Mouse (Mus musculus) liver, embryonic 14.5 days (tissue): ENCODE results near the gene Gcnt4. TPM values are rescaled to one million over a fixed set of nuclear protein-coding genes. Genes with fewer than 3 reads are reported as not detected.

ENCODE experiments used
- ATAC-seq: fragments of 200-750 bp; cut with Nextera tagmentation; 2 replicates; pipeline ENCODE4 v1.8.0; 2017; ENCODE audit warnings: moderate number of reproducible peaks, mild to moderate bottlenecking, moderate library complexity; ENCODE audit not compliant: insufficient read depth
- DNase-seq, 3 experiments: peaks; one replicate each; pipeline ENCODE4 v3.0.0-alpha.2; 2012 to 2013; ENCODE audit warnings: low read depth in 3 of 3, low spot score in 3 of 3
- H3K27ac ChIP-seq: fragments of 300-500 bp; sonication (generic); 2 replicates; pipeline ENCODE4 v1.5.1; 2014; ENCODE audit warnings: moderate library complexity, mild to moderate bottlenecking, control low read depth, inconsistent platforms
- H3K27me3 ChIP-seq: fragments of 300-500 bp; sonication (generic); 2 replicates; pipeline ENCODE4 v1.6.1; 2014; ENCODE audit warnings: mild to moderate bottlenecking, low read length, moderate library complexity; ENCODE audit not compliant: control insufficient read depth, insufficient read depth
- H3K36me3 ChIP-seq: fragments of 300-500 bp; sonication (generic); replicated peaks from 2 replicates; pipeline ENCODE4 v1.6.1; 2014; ENCODE audit warnings: low read depth; ENCODE audit not compliant: control insufficient read depth, insufficient read depth
- H3K4me1 ChIP-seq, 2 experiments: fragments of 200-500 bp in 1 of 2; fragments of 300-500 bp in 1 of 2; sonication (generic) in 1 of 2; replicated peaks; 2 replicates each; pipeline ENCODE4 v1.6.1; 2012 to 2014; ENCODE audit warnings: antibody characterized with exemption in 1 of 2, inconsistent platforms in 1 of 2, low read length in 1 of 2; ENCODE audit not compliant: control insufficient read depth in 2 of 2, insufficient read depth in 2 of 2
- H3K4me2 ChIP-seq: fragments of 300-500 bp; sonication (generic); 2 replicates; pipeline ENCODE4 v1.6.1; 2014; ENCODE audit warnings: low read depth, mild to moderate bottlenecking, control low read depth, moderate library complexity
- H3K4me3 ChIP-seq, 2 experiments: fragments of 200-500 bp in 1 of 2; fragments of 300-500 bp in 1 of 2; sonication (generic) in 1 of 2; 2 replicates each; pipeline ENCODE4 v1.5.1; 2012 to 2014; ENCODE audit warnings: low read depth in 2 of 2, low read length in 2 of 2, mild to moderate bottlenecking in 2 of 2, control low read depth in 1 of 2, inconsistent platforms in 1 of 2, moderate library complexity in 1 of 2; ENCODE audit not compliant: insufficient read depth in 1 of 2
- H3K9ac ChIP-seq: fragments of 300-500 bp; sonication (generic); replicated peaks from 2 replicates; pipeline ENCODE4 v1.6.1; 2014; ENCODE audit warnings: mild to moderate bottlenecking, control low read depth, moderate library complexity
- H3K9me3 ChIP-seq: fragments of 300-500 bp; sonication (generic); 2 replicates; pipeline ENCODE4 v1.6.1; 2016; ENCODE audit warnings: low read length, mixed read lengths; ENCODE audit not compliant: control insufficient read depth
- CTCF ChIP-seq: IDR thresholded peaks from 2 replicates; pipeline ENCODE4 v1.5.1; 2016; ENCODE audit warnings: antibody characterized with exemption, low read depth, control low read depth
- EP300 ChIP-seq: IDR thresholded peaks from 2 replicates; pipeline ENCODE4 v1.6.1; 2016; ENCODE audit warnings: antibody characterized with exemption, low read depth
- WGBS: fragments of 180-500 bp; shearing (Covaris S2); extraction: QIAGEN DNeasy Blood & Tissue Kit; methylation state at CpG from one replicate; pipeline ENCODE4 v1.1.7; 2014; ENCODE audit not compliant: insufficient replicate concordance; 5-methylcytosine and 5-hydroxymethylcytosine counted together
- polyA plus RNA-seq, 2 experiments: library from polyadenylated mRNA; depleted of rRNA in 1 of 2; stranded (reverse) in 1 of 2; unstranded in 1 of 2; fragments of >200 nt; fragmentation: Nextera tagmentation in 1 of 2; extraction: Ambion mirVana in 1 of 2; gene quantifications; 2 replicates each; pipeline versions ENCODE4 v1.2.1 to v1.2.3; 2012 to 2014

Gcnt4 gene
- polyA plus RNA-seq, 2 experiments: 0.29 to 0.86 TPM

DNA sequence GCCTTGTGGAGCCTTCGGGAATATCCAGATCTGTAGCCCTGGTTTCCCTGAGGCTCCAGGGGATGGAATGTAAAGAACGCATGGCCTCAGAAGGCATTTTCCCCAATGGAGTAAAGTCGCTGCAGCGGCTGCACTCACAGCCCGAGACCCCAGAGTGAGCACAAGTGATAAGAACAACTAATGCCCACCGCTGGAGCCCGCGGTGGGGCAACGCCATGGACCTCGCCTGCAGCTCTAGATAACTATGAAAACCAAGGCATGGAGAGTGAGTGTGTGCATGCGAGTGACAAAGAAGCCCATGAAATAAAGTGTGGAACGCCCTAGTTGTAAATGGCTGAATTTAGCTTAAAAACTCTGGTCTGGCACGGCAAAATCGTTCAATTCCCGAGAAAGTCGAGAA lies 64.6 kb downstream of the Gcnt4 start:
- H3K9ac ChIP-seq: no peak overlapping the region
- DNase-seq (no peak), ATAC-seq (0 out of 2 replicates have a peak, but pooled peaks have one; percentile 37)
- no peak overlapping the region for H3K4me3 ChIP-seq
- WGBS: 44% methylated on average over 16 of the region's 16 CpGs
- no peaks in the 10 kb centered on the region for H3K36me3 ChIP-seq
- TF ChIP-seq CTCF: no peak
- TF ChIP-seq EP300: no peak
- peaks cover 15% of the 10 kb centered on the region for H3K27me3 ChIP-seq
- no peaks in the 10 kb centered on the region for H3K9me3 ChIP-seq
- peaks cover 0 to 11% of the 10 kb centered on the region in 2 experiments; a peak in 3 of 4 replicates for H3K4me1 ChIP-seq
- no peak overlapping the region for H3K27ac ChIP-seq
- no peak overlapping the region for H3K4me2 ChIP-seq

- no peak for TF ChIP-seq EP300
- no peak for TF ChIP-seq CTCF
- Histone ChIP-seq H3K9me3 (no peaks in the 10 kb centered on the region), H3K27me3 (peaks cover 13% of the 10 kb centered on the region), H3K36me3 (no peaks in the 10 kb centered on the region), H3K4me1 (peaks cover 0 to 10% of the 10 kb centered on the region in 2 experiments; a peak in 3 of 4 replicates), H3K9ac (no peak overlapping the region), H3K4me3 (no peak overlapping the region), H3K27ac (no peak overlapping the region), H3K4me2 (no peak overlapping the region)
- DNase-seq (no peak), ATAC-seq (no peak)
- WGBS: 56% methylated on average over 3 of the region's 3 CpGs
These were observed 65.6 kb downstream of the Gcnt4 start for GRCm38 (mm10) chr13:96990045-96990444.

DNA sequence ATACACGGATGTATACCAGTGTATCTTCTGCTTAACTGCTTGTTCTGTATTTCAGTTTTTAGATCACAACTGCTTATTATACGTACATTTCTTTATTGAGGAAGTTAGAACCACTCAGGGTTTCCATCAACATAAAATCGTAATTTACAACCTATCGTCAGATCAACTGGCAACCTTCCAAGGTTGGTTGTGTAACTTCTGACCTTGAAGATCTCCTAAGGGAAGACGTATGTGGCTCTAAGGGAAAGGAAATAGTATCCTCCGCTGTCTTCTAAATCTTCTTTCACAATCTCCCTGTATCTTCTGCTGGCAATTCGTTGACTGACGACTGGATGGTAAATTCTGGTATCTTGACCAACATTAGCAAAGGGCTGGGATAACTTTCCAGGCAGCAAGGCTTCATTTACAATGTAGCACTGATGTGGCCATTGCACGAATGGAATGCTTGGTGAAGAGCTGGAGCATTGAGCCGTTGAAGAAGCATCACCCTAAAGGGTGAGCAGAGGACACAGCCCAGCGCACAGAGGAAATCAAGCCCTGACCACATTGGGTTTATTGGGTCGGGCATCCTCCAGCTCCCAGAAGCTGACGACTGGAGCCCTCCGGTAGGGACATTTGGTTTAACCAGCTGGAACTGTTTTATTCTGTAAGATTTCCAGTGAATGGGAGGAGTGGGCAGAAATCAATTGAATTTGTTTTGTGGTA lies 66.2 kb downstream of the Gcnt4 start:
- H3K27ac ChIP-seq: no peak overlapping the region
- no peaks in the 10 kb centered on the region for H3K36me3 ChIP-seq
- no peaks in the 10 kb centered on the region for H3K9me3 ChIP-seq
- no peak for TF ChIP-seq CTCF
- no peak for TF ChIP-seq EP300
- H3K4me3 ChIP-seq: no peak overlapping the region
- 52% methylated on average over 14 of the region's 14 CpGs for WGBS
- DNase-seq (no peak), ATAC-seq (no peak)
- no peak overlapping the region for H3K4me2 ChIP-seq
- H3K27me3 ChIP-seq: peaks cover 8% of the 10 kb centered on the region
- no peak overlapping the region for H3K9ac ChIP-seq
- H3K4me1 ChIP-seq: peaks cover 0 to 6% of the 10 kb centered on the region in 2 experiments; a peak in 3 of 4 replicates

- Histone ChIP-seq H3K9me3 (no peaks in the 10 kb centered on the region), H3K27me3 (no peaks in the 10 kb centered on the region), H3K4me2 (no peak overlapping the region), H3K9ac (no peak overlapping the region), H3K27ac (no peak overlapping the region), H3K4me1 (peaks cover 4 to 7% of the 10 kb centered on the region in 2 experiments; a peak in 3 of 4 replicates), H3K36me3 (no peaks in the 10 kb centered on the region), H3K4me3 (no peak overlapping the region)
- ATAC-seq: no peak
- no peak for DNase-seq
- 41% methylated on average over 8 of the region's 8 CpGs for WGBS
- TF ChIP-seq EP300 (no peak), CTCF (no peak)
These were observed 69.0 kb downstream of the Gcnt4 start for GRCm38 (mm10) chr13:96993291-96993989.

DNA sequence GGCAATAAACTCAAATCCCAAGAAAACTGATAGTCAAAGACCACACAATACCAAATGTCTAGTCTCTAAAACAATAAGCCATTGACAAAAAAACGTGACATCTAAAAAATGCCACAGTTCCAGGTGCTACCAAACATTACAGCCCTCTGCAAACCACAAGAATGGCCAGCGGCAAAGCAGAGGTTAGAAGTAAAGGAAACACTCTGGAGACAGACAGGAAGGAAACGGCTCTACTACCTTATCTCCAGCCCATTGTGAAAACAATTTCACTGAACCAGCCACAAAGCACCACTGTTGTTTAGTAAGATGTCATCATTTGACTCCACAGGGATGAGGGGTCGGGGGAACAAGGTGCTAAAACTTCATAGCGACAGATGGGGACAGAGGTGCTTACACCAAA lies 70.8 kb downstream of the Gcnt4 start:
- Histone ChIP-seq H3K36me3 (no peaks in the 10 kb centered on the region), H3K9ac (no peak overlapping the region), H3K4me1 (peaks cover 4 to 7% of the 10 kb centered on the region in 2 experiments; a peak in 3 of 4 replicates), H3K27ac (no peak overlapping the region), H3K4me3 (no peak overlapping the region), H3K4me2 (no peak overlapping the region), H3K9me3 (no peaks in the 10 kb centered on the region), H3K27me3 (no peaks in the 10 kb centered on the region)
- no peak for TF ChIP-seq CTCF
- TF ChIP-seq EP300: no peak
- ATAC-seq: no peak
- WGBS: 12% methylated on average over 5 of the region's 5 CpGs
- no peak for DNase-seq
